Mouse (Mus musculus) MEL (cell line): Measurements from ENCODE around the gene Rnd1. TPM values are rescaled to one million over a fixed set of nuclear protein-coding genes. Genes with fewer than 3 reads are reported as not detected.
A peak's percentile ranks its signal among the peaks of the same experiment; 100 is the strongest.

Experiments used
- DNase-seq: peaks from one replicate; pipeline ENCODE4 v3.0.0; 2011; ENCODE audit warnings: low read depth, low spot score
- H3K27ac ChIP-seq: 2 replicates; pipeline ENCODE4 v1.5.1; 2012; ENCODE audit warnings: low read depth, mild to moderate bottlenecking, control low read depth, low read length, moderate library complexity; ENCODE audit not compliant: control insufficient read depth
- H3K27me3 ChIP-seq, 2 experiments: fragments of 150-350 bp in 1 of 2; sonication (generic) in 1 of 2; 2 replicates each; pipeline ENCODE4 v1.6.1; 2012; ENCODE audit warnings: low read length in 2 of 2, mild to moderate bottlenecking in 2 of 2, improper control_type of control experiment in 1 of 2, moderate library complexity in 1 of 2; ENCODE audit not compliant: insufficient read depth in 2 of 2, control insufficient read depth in 1 of 2
- H3K36me3 ChIP-seq, 2 experiments: 2 replicates each; pipeline ENCODE4 v1.6.1; 2012 to 2014; ENCODE audit warnings: low read length in 2 of 2, improper control_type of control experiment in 1 of 2, inconsistent platforms in 1 of 2, mild to moderate bottlenecking in 1 of 2; ENCODE audit not compliant: insufficient read depth in 2 of 2, control insufficient read depth in 1 of 2
- H3K4me1 ChIP-seq, 2 experiments: fragments of 150-350 bp in 1 of 2; sonication (generic) in 1 of 2; 2 replicates each; pipeline ENCODE4 v1.6.1; 2012; ENCODE audit warnings: low read length in 2 of 2, improper control_type of control experiment in 1 of 2, mild to moderate bottlenecking in 1 of 2; ENCODE audit not compliant: insufficient read depth in 2 of 2, control insufficient read depth in 1 of 2
- H3K4me3 ChIP-seq, 2 experiments: fragments of 150-350 bp in 1 of 2; sonication (generic) in 1 of 2; 2 replicates each; pipeline ENCODE4 v1.5.1; 2012; ENCODE audit warnings: low read depth in 2 of 2, low read length in 2 of 2, mild to moderate bottlenecking in 2 of 2, moderate library complexity in 2 of 2, control low read depth in 1 of 2, improper control_type of control experiment in 1 of 2; ENCODE audit not compliant: control insufficient read depth in 1 of 2, insufficient read depth in 1 of 2
- H3K79me2 ChIP-seq: 2 replicates; pipeline ENCODE4 v1.6.1; 2012; ENCODE audit warnings: mild to moderate bottlenecking, low read length, moderate library complexity; ENCODE audit not compliant: control insufficient read depth, poor library complexity, insufficient read depth
- H3K9ac ChIP-seq: 2 replicates; pipeline ENCODE4 v1.6.1; 2012; ENCODE audit warnings: low read depth, mild to moderate bottlenecking, control low read depth, low read length, moderate library complexity; ENCODE audit not compliant: control insufficient read depth, poor library complexity, severe bottlenecking
- H3K9me3 ChIP-seq: fragments of 150-350 bp; sonication (generic); replicated peaks from 2 replicates; pipeline ENCODE4 v1.6.1; 2012; ENCODE audit warnings: mild to moderate bottlenecking, low read length, improper control_type of control experiment, moderate library complexity; ENCODE audit not compliant: insufficient read depth
- BHLHE40 ChIP-seq: IDR thresholded peaks from 2 replicates; pipeline ENCODE4 v1.6.1; 2012; ENCODE audit warnings: low read depth, mild to moderate bottlenecking, inconsistent platforms, low read length, improper control_type of control experiment, borderline replicate concordance
- CHD1 ChIP-seq: IDR thresholded peaks from 2 replicates; pipeline ENCODE4 v1.6.1; 2012; ENCODE audit warnings: low read depth, mild to moderate bottlenecking, inconsistent platforms, low read length, improper control_type of control experiment
- CHD2 ChIP-seq: IDR thresholded peaks from 2 replicates; pipeline ENCODE4 v1.6.1; 2011; ENCODE audit warnings: low read length, improper control_type of control experiment
- CTCF ChIP-seq, 3 experiments: IDR thresholded peaks in 2 of 3; conservative IDR thresholded peaks in 1 of 3; 2 replicates each; pipeline ENCODE4 v1.5.1; 2011 to 2012; ENCODE audit warnings: low read length in 3 of 3, low read depth in 2 of 3, mild to moderate bottlenecking in 2 of 3, improper control_type of control experiment in 1 of 3, inconsistent platforms in 1 of 3, mixed read lengths in 1 of 3, moderate library complexity in 1 of 3; ENCODE audit not compliant: control insufficient read depth in 1 of 3, insufficient read depth in 1 of 3, poor library complexity in 1 of 3, severe bottlenecking in 1 of 3
- ELF1 ChIP-seq: IDR thresholded peaks from 2 replicates; pipeline ENCODE4 v1.6.1; 2014; ENCODE audit warnings: low read depth, mild to moderate bottlenecking, inconsistent platforms, low read length, improper control_type of control experiment, moderate library complexity
- EP300 ChIP-seq, 2 experiments: IDR thresholded peaks; 2 replicates each; pipeline ENCODE4 v1.6.1; 2011; ENCODE audit warnings: improper control_type of control experiment in 2 of 2, low read length in 2 of 2, low read depth in 1 of 2, mild to moderate bottlenecking in 1 of 2
- GABPA ChIP-seq: IDR thresholded peaks from 2 replicates; pipeline ENCODE4 v1.6.1; 2012; ENCODE audit warnings: low read depth, mild to moderate bottlenecking, inconsistent platforms, low read length, improper control_type of control experiment, moderate library complexity
- JUND ChIP-seq: IDR thresholded peaks from 2 replicates; pipeline ENCODE4 v1.6.1; 2011; ENCODE audit warnings: low read depth, mild to moderate bottlenecking, improper control_type of control experiment, low read length
- KAT2A ChIP-seq: conservative IDR thresholded peaks from 2 replicates; pipeline ENCODE4 v1.6.1; 2012; ENCODE audit warnings: low read depth, low read length, improper control_type of control experiment, inconsistent platforms
- MXI1 ChIP-seq: IDR thresholded peaks from 2 replicates; pipeline ENCODE4 v1.6.1; 2011; ENCODE audit warnings: mild to moderate bottlenecking, low read depth, low read length, improper control_type of control experiment
- MYB ChIP-seq: IDR thresholded peaks from 2 replicates; pipeline ENCODE4 v1.6.1; 2011; ENCODE audit warnings: mild to moderate bottlenecking, low read depth, low read length, improper control_type of control experiment
- NRF1 ChIP-seq: IDR thresholded peaks from 2 replicates; pipeline ENCODE4 v1.6.1; 2014; ENCODE audit warnings: low read depth, mild to moderate bottlenecking, inconsistent platforms, low read length, improper control_type of control experiment, moderate library complexity; ENCODE audit not compliant: poor library complexity, insufficient read depth, severe bottlenecking
- POLR2A ChIP-seq, 2 experiments: IDR thresholded peaks; 2 replicates each; pipeline ENCODE4 v1.6.1; 2011 to 2012; ENCODE audit warnings: low read length in 2 of 2, mild to moderate bottlenecking in 2 of 2, control low read depth in 1 of 2, improper control_type of control experiment in 1 of 2, low read depth in 1 of 2, moderate library complexity in 1 of 2; ENCODE audit not compliant: control insufficient read depth in 1 of 2, insufficient read depth in 1 of 2, poor library complexity in 1 of 2
- POLR2AphosphoS2 ChIP-seq: IDR thresholded peaks from 2 replicates; pipeline ENCODE4 v1.6.1; 2011; ENCODE audit warnings: low read length, improper control_type of control experiment
- RAD21 ChIP-seq: IDR thresholded peaks from 2 replicates; pipeline ENCODE4 v1.6.1; 2011; ENCODE audit warnings: mild to moderate bottlenecking, low read depth, low read length, improper control_type of control experiment
- RCOR1 ChIP-seq: IDR thresholded peaks from 2 replicates; pipeline ENCODE4 v1.6.1; 2012; ENCODE audit warnings: low read depth, mild to moderate bottlenecking, inconsistent platforms, low read length, improper control_type of control experiment
- SIN3A ChIP-seq: IDR thresholded peaks from 2 replicates; pipeline ENCODE4 v1.6.1; 2012; ENCODE audit warnings: low read length, improper control_type of control experiment, inconsistent platforms
- SMC3 ChIP-seq: IDR thresholded peaks from 2 replicates; pipeline ENCODE4 v1.6.1; 2011; ENCODE audit warnings: low read depth, low read length, improper control_type of control experiment
- TAL1 ChIP-seq: IDR thresholded peaks from 2 replicates; pipeline ENCODE4 v1.6.1; 2012; ENCODE audit warnings: mild to moderate bottlenecking, inconsistent platforms, low read length, moderate library complexity, mixed read lengths
- TBP ChIP-seq: IDR thresholded peaks from 2 replicates; pipeline ENCODE4 v1.8.0; 2011; ENCODE audit warnings: low read depth, low read length, improper control_type of control experiment
- ZC3H11A ChIP-seq: IDR thresholded peaks from 2 replicates; pipeline ENCODE4 v1.6.1; 2012; ENCODE audit warnings: low read depth, mild to moderate bottlenecking, inconsistent platforms, low read length, improper control_type of control experiment
- ZMIZ1 ChIP-seq: IDR thresholded peaks from 2 replicates; pipeline ENCODE4 v1.6.1; 2012; ENCODE audit warnings: low read depth, mild to moderate bottlenecking, inconsistent platforms, low read length, improper control_type of control experiment, moderate library complexity
- ZNF384 ChIP-seq: IDR thresholded peaks from 2 replicates; pipeline ENCODE4 v1.6.1; 2012; ENCODE audit warnings: low read depth, mild to moderate bottlenecking, inconsistent platforms, low read length, improper control_type of control experiment
- polyA plus RNA-seq, 2 experiments: library from polyadenylated mRNA; stranded (reverse) in 1 of 2; unstranded in 1 of 2; fragments of >175 nt in 1 of 2; fragments of >200 nt in 1 of 2; gene quantifications; 2 replicates each; pipeline versions ENCODE4 v1.2.1 to v1.2.4; 2012; ENCODE audit warnings: low replicate concordance in 2 of 2, low read depth in 1 of 2; ENCODE audit not compliant: insufficient read length in 2 of 2, insufficient read depth in 1 of 2, missing spikeins in 1 of 2
- total RNA-seq: library from RNA; depleted of rRNA; stranded (reverse); fragments of 300-350 nt; gene quantifications from 2 replicates; pipeline ENCODE4 v1.2.3, GENCODE M21; 2012

Rnd1 gene
- total and polyA plus RNA-seq, 3 experiments = 5.5 to 6.0 TPM; not detected in 1

- DNase-seq = no peak
- Histone ChIP-seq H3K27ac (no peak overlapping the region), H3K36me3 (peaks cover 0 to 14% of the 10 kb centered on the region in 2 experiments; a peak in 2 of 4 replicates), H3K79me2 (no peaks in the 10 kb centered on the region), H3K4me3 (no peak overlapping the region), H3K9ac (no peak overlapping the region), H3K4me1 (no peaks in the 10 kb centered on the region), H3K27me3 (no peaks in the 10 kb centered on the region), H3K9me3 (no peaks in the 10 kb centered on the region)
- no peak for TF ChIP-seq TAL1
- no peak for TF ChIP-seq MXI1
- TF ChIP-seq KAT2A = no peak
- no peak for TF ChIP-seq GABPA
- no peak for TF ChIP-seq ZMIZ1
- no peak for TF ChIP-seq MYB
- peak; percentile 79 for TF ChIP-seq POLR2AphosphoS2
- TF ChIP-seq RCOR1 = no peak
- no peak for TF ChIP-seq BHLHE40
Measured at GRCm38 (mm10) chr15:98644406-98644805, 32.9 kb downstream of the Rnd1 start.

GRCm38 (mm10) chr15:98640157-98640556, 37.1 kb downstream of the Rnd1 start:
- Histone ChIP-seq H3K27ac (no peak overlapping the region), H3K9ac (no peak overlapping the region), H3K9me3 (no peaks in the 10 kb centered on the region), H3K27me3 (no peaks in the 10 kb centered on the region), H3K4me3 (no peak overlapping the region)
- TF ChIP-seq RAD21 = no peak
- no peak for TF ChIP-seq JUND
- TF ChIP-seq ZC3H11A = no peak
- no peak for TF ChIP-seq CHD2
- no peak for TF ChIP-seq NRF1
- TF ChIP-seq SMC3 = no peak
- TF ChIP-seq EP300 (IDR thresholded peaks at IDR 0.05; ENCODE audit: low read depth in 1 of 2, low read length in 2 of 2) = no peak
- TF ChIP-seq CHD1 = no peak
- TF ChIP-seq SIN3A = no peak
- no peak for TF ChIP-seq TBP
- TF ChIP-seq ZNF384 = no peak
- TF ChIP-seq ELF1 = no peak
- no peak for TF ChIP-seq CTCF (IDR thresholded peaks at IDR 0.05 in 2 of 3, conservative IDR thresholded peaks at IDR 0.05 in 1 of 3; ENCODE audit: control insufficient read depth in 1 of 3, insufficient read depth in 1 of 3, low read depth in 2 of 3, low read length in 3 of 3, poor library complexity in 1 of 3, severe bottlenecking in 1 of 3)
- no peak for TF ChIP-seq POLR2A (IDR thresholded peaks at IDR 0.05; ENCODE audit: control insufficient read depth in 1 of 2, insufficient read depth in 1 of 2, low read depth in 1 of 2, low read length in 2 of 2, poor library complexity in 1 of 2)
- no peak for TF ChIP-seq ZMIZ1
- TF ChIP-seq, all 39 proteins: peak for 0
- no peaks in the 10 kb centered on the region for H3K36me3 ChIP-seq
- DNase-seq = no peak
- no peaks in the 10 kb centered on the region for H3K79me2 ChIP-seq
- H3K4me1 ChIP-seq = peaks cover 0 to 2% of the 10 kb centered on the region in 2 experiments; a peak in 1 of 4 replicates
